Mouse (Mus musculus): ENCODE data around the gene Mst1. TPM values are rescaled to one million over a fixed set of nuclear protein-coding genes. Genes with fewer than 3 reads are reported as not detected.

The Mst1 gene
- not detected in 2 replicates for polyA plus RNA-seq (2012; ENCODE audit: insufficient read depth, insufficient read length, low replicate concordance, missing spikeins)

DNA sequence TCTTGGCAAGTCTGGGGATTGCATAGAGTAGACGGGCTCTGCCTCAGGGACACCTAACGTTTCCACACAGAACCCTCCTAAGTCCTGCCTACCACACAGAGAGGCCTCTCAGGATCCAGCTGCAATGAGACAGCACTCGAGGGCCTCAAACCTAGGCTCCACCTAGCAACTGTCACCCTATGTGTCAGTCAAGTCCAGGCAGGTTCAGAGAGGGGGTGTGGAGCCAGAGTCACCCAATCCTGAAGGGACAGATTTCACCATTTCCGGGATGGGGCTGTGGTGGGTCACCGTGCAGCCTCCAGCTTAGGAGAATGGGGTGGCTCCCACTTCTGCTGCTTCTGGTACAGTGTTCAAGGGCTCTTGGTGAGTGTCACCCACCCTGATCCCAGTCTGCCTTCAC is at the start of gene Mst1:
Gene Mst1 (plus strand): TSS at position 269 of the 400 bp plus-strand sequence.
- Histone ChIP-seq H3K27ac (ENCODE audit: insufficient read depth, low read depth, low read length) (no peak within 1 kb of the TSS), H3K4me1 (ENCODE audit: control insufficient read depth, insufficient read depth, low read length) (peaks cover 17% of the 10 kb centered on the region), H3K4me3 (ENCODE audit: insufficient read depth, low read depth, low read length) (peak within 1 kb of the TSS; percentile 68)
- 75% methylated on average over 5 of the region's 5 CpGs for WGBS
- TF ChIP-seq CTCF (IDR thresholded peaks at IDR 0.05; ENCODE audit: insufficient read depth, low read depth, low read length): no peak

DNA sequence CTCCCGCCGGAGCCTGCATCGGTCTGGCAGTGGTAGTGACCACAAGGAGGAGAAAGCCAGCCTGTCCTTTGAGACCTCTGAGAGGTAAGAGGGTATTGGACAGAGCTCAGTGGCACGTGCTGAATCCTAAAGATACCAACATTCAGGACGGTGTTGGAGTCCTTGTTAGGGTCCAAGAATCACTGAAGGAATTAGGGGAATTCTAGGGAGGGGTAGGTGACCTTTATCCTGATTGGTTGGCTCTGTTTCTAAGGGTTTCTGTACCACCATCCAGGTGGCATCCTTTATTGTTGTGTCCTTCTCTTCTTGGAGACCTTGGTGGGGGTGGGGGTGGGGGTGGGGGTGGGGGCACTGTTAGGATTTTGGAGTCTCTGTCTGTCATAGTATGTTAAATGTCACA is 48.1 kb upstream of the Mst1 start:
- H3K4me1 ChIP-seq (ENCODE audit: control insufficient read depth, insufficient read depth, low read length): no peaks in the 10 kb centered on the region; the same call in 1 of the 2 replicates
- H3K27ac ChIP-seq (ENCODE audit: insufficient read depth, low read depth, low read length): no peak overlapping the region
- no peak overlapping the region for H3K4me3 ChIP-seq (ENCODE audit: insufficient read depth, low read depth, low read length)
- 89% methylated on average over 5 of the region's 5 CpGs for WGBS
- TF ChIP-seq CTCF (IDR thresholded peaks at IDR 0.05; ENCODE audit: insufficient read depth, low read depth, low read length) (no peak), POLR2A (IDR thresholded peaks at IDR 0.05; ENCODE audit: insufficient read depth, low read depth, low read length) (no peak)

DNA sequence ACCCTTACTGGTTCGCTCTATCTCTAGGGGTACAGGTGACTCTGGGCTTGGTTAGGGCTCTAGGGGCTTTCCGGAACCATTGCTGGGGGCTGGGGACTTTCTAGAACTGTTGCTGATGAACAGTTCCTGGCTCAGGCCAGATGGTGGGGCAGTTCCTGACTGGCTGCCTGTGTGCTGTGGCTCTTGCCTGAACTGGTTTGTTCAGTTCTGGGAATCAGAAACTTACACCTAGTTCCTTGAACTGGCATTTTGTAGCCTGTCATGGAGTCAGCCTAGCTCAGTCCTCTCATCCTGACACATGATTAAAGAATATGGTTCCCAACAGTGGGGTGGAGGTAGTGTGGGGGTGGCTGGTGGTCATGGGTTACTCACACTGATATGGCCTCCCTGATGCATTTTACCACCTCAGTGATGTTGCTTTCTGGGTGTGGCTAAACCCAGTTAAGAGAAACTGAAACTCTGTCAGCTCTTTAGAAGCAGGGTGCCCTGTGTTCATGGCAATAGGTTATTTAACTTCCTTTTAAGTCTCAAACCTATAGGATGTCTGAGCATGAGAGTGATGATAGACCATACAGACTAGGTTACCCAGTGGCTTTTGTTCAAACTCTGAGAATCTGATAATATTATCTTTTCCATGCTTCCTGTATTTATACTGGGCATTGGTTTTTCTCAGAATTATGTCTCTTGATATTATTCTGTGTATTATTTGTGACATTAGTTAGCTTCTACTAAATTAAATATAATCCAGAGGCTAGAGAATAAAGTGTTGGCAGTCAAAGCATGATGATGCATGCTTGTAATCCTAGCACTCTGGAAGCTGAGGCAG is 44.7 kb upstream of the Mst1 start:
- H3K4me1 ChIP-seq (ENCODE audit: control insufficient read depth, insufficient read depth, low read length): no peaks in the 10 kb centered on the region; the same call in 1 of the 2 replicates
- no peak for TF ChIP-seq CTCF (IDR thresholded peaks at IDR 0.05; ENCODE audit: insufficient read depth, low read depth, low read length)
- no peak for TF ChIP-seq POLR2A (IDR thresholded peaks at IDR 0.05; ENCODE audit: insufficient read depth, low read depth, low read length)
- H3K27ac ChIP-seq (ENCODE audit: insufficient read depth, low read depth, low read length): no peak overlapping the region
- H3K4me3 ChIP-seq (ENCODE audit: insufficient read depth, low read depth, low read length): no peak overlapping the region
- 97% methylated on average over 2 of the region's 2 CpGs for WGBS

DNA sequence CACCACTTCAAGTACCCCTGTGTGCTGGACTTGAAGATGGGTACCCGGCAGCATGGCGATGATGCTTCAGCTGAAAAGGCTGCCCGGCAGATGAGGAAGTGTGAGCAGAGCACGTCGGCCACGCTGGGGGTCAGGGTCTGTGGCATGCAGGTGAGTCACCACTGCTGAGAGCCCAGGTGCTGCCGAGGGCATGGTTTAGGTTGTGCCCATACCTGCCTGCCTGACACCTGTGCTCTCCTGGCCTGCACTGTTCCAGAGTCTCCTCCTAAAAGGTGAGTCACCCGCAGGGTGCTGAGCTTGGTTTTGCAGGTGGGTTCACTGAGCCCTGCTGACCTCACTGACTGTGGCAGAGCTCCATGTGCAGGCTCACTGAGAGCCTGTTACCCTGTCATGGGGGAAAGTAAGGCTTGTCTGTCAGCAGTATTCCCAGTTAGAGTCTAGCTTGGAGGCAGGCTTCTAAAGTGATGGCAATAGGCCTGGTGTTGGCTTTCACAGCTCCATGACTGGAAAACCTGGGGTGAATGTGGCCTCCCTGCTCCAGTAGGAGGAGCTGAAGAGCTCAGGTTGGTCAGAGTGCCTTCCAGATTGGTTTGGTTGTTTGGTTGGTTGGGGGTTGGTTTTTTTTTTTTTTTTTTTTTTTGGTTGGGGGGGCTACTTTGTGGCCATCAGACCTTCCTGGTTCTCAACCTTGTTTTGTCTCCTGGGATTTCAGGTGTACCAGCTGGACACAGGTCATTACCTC is 35.3 kb upstream of the Mst1 start:
- Histone ChIP-seq H3K4me1 (ENCODE audit: control insufficient read depth, insufficient read depth, low read length) (peaks cover 9% of the 10 kb centered on the region), H3K27ac (ENCODE audit: insufficient read depth, low read depth, low read length) (no peak overlapping the region), H3K4me3 (ENCODE audit: insufficient read depth, low read depth, low read length) (no peak overlapping the region)
- no peak for TF ChIP-seq CTCF (IDR thresholded peaks at IDR 0.05; ENCODE audit: insufficient read depth, low read depth, low read length)
- no peak for TF ChIP-seq POLR2A (IDR thresholded peaks at IDR 0.05; ENCODE audit: insufficient read depth, low read depth, low read length)
- WGBS: 95% methylated on average over 8 of the region's 8 CpGs

DNA sequence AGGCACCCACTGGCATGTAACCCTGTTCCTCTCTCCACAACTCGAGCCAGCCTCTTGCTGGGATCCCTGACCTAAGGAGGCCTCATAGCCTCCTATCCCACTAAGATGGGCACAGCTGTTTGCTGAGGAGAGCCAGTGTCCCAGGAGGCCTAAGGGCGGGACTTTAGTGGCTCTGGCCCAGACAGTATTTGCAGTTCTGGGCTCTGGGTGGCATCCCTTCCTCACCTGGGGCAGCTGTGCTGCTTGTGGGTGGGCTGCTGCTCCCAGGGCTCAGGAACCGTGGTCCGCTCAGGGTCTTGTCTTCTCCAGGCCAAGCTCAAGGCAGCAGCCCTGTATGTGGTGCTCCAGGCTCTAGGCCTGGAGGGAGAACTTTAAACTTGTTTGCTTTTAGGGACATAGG is 33.7 kb upstream of the Mst1 start:
- TF ChIP-seq CTCF (IDR thresholded peaks at IDR 0.05; ENCODE audit: insufficient read depth, low read depth, low read length) (no peak), POLR2A (IDR thresholded peaks at IDR 0.05; ENCODE audit: insufficient read depth, low read depth, low read length) (no peak)
- WGBS: 95% methylated on average over 4 of the region's 4 CpGs
- no peak overlapping the region for H3K27ac ChIP-seq (ENCODE audit: insufficient read depth, low read depth, low read length)
- H3K4me1 ChIP-seq (ENCODE audit: control insufficient read depth, insufficient read depth, low read length): peaks cover 17% of the 10 kb centered on the region
- no peak overlapping the region for H3K4me3 ChIP-seq (ENCODE audit: insufficient read depth, low read depth, low read length)

DNA sequence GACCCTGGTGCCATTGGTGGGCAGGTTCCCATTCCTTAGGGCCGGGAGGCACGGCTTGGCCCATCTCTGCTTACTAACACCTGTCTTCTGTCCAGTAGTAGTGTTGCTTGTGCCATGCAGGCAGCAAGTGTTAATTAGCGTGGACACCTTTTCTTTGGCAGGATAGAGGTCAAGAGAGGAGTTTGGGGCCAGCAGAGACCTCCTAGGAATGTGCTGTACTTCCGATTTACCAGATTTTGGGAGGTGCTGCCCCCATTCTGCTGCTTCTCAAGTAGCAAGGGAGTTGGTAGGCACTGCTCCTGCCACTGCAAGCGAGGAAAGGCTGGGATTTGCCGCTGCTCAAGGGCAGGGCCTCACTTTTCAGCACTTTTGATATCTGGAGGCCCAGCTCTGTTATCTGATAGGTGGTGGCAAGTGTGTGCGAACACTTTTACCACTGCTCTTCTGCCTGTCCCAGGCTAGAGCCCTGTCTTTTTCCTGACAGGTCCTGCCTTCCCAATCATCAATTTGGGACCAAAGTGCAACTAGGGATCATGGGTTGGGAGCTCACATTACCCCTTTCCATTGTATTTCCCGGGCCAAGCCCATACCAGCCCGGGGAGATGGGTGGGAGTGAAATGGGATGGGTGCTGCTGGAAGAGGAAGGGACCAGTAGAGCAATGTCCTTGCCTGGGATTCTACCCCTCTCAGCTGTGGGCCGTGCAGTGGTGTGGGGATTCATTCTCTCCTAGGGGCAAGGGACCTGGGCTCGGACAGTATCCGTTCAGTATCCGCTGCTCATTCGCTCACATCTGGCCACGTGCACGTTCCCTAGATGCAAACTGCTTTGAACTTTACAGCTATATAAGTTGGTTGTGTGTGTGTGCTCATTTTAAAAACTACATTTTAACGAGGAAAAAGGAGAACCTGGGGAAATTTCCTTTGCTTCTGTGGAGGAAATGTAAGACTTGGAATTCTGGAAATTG is 32.4 kb upstream of the Mst1 start:
- TF ChIP-seq CTCF (IDR thresholded peaks at IDR 0.05; ENCODE audit: insufficient read depth, low read depth, low read length) (no peak), POLR2A (IDR thresholded peaks at IDR 0.05; ENCODE audit: insufficient read depth, low read depth, low read length) (no peak)
- 46% methylated on average over 17 of the region's 17 CpGs for WGBS
- Histone ChIP-seq H3K4me3 (ENCODE audit: insufficient read depth, low read depth, low read length) (no peak overlapping the region), H3K4me1 (ENCODE audit: control insufficient read depth, insufficient read depth, low read length) (peaks cover 19% of the 10 kb centered on the region), H3K27ac (ENCODE audit: insufficient read depth, low read depth, low read length) (no peak overlapping the region)

DNA sequence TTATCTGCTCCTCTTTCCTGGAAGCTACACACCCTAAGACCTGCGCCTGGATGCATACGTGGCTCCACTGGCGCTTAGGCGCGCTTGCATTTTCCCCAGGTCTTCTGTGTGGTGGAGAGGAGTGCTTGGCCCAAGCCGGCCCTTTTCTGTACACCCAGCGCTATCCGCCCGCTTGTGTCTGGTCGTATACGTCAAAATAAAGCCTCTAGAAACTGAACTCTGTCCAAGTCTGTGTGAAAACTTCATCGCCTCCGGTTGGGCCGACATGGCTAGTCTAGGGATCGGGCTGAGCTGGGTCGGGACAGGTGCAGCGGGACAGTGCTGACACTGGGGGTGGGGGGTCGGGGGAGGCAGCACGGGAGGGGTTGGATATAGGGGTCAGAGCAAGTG is 31.7 kb upstream of the Mst1 start:
- Histone ChIP-seq H3K4me1 (ENCODE audit: control insufficient read depth, insufficient read depth, low read length) (peaks cover 25% of the 10 kb centered on the region), H3K27ac (ENCODE audit: insufficient read depth, low read depth, low read length) (no peak overlapping the region), H3K4me3 (ENCODE audit: insufficient read depth, low read depth, low read length) (peak overlapping the region; percentile 26; the same call in 1 of the 2 replicates)
- 2% methylated on average over 19 of the region's 19 CpGs for WGBS
- TF ChIP-seq POLR2A (IDR thresholded peaks at IDR 0.05; ENCODE audit: insufficient read depth, low read depth, low read length) (no peak), CTCF (IDR thresholded peaks at IDR 0.05; ENCODE audit: insufficient read depth, low read depth, low read length) (no peak)

DNA sequence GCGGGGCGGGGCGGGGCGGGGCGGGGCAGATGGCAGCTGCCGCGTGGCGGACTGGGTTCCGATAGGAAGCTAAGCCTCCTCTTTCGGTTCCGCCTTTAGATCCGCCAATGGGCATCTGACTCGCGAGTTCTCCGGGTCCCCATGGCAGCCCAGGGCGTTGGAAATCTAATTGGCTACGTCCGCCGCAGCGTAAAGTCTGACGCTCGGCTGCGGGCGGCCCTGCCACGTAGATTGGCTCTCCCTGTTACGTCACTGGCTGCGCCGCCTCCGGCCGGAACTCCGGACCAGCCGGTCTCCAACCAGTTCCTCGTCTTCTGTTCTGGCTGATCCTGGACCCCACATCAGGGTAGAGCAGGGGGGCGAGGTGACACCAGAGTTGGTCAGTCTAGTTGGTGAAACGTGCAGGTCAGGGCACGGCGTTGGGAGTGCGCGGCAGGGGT is 31.2 kb upstream of the Mst1 start, which contains the start of gene Gmppb:
Gene Gmppb (plus strand): TSS at position 227 of the 440 bp plus-strand sequence.
- Histone ChIP-seq H3K4me3 (ENCODE audit: insufficient read depth, low read depth, low read length) (peak within 1 kb of the TSS; percentile 65), H3K27ac (ENCODE audit: insufficient read depth, low read depth, low read length) (peak within 1 kb of the TSS; percentile 27; the same call in 1 of the 2 replicates), H3K4me1 (ENCODE audit: control insufficient read depth, insufficient read depth, low read length) (peaks cover 25% of the 10 kb centered on the region)
- TF ChIP-seq POLR2A (IDR thresholded peaks at IDR 0.05; ENCODE audit: insufficient read depth, low read depth, low read length): peak; percentile 55; the same call in 1 of the 2 replicates
- no peak for TF ChIP-seq CTCF (IDR thresholded peaks at IDR 0.05; ENCODE audit: insufficient read depth, low read depth, low read length)
- WGBS: under 1% methylated on average over 33 of the region's 39 CpGs

Data from olfactory bulb, adult 2 months (tissue).